Mouse (Mus musculus) cerebellum, adult 9-10 months (tissue): Measurements from ENCODE around the gene Hnrnpul1.
"Not testable (repeated sequence)": the region's sequence is repeated elsewhere in the genome, so short reads cannot be mapped to it uniquely, and the experiment has no call there.

Experiments
- DNase-seq: peaks from one replicate; pipeline ENCODE4 v3.0.0; 2022

Hnrnpul1 gene

GRCm38 (mm10) chr7:25754738-25755467, at the start of gene Hnrnpul1:
Gene Hnrnpul1, minus strand, starts transcription at chr7:25754757.
- DNase-seq = peak; percentile 100

- no peak for DNase-seq
Measured at GRCm38 (mm10) chr7:25803460-25803859, 48.9 kb upstream of the Hnrnpul1 start.

GRCm38 (mm10) chr7:25802241-25803125, 47.9 kb upstream of the Hnrnpul1 start:
- no peak for DNase-seq

GRCm38 (mm10) chr7:25801031-25801430, 46.5 kb upstream of the Hnrnpul1 start:
- no peak for DNase-seq

- DNase-seq = no peak
Measured at GRCm38 (mm10) chr7:25799369-25799768, 44.8 kb upstream of the Hnrnpul1 start.

- DNase-seq = no peak
Measured at GRCm38 (mm10) chr7:25798540-25798939, 44.0 kb upstream of the Hnrnpul1 start.

GRCm38 (mm10) chr7:25794775-25795174, 40.2 kb upstream of the Hnrnpul1 start:
- DNase-seq = no peak

GRCm38 (mm10) chr7:25793679-25794078, 39.1 kb upstream of the Hnrnpul1 start:
- no peak for DNase-seq

GRCm38 (mm10) chr7:25792966-25793365, 38.4 kb upstream of the Hnrnpul1 start:
- not testable (repeated sequence) for DNase-seq

- DNase-seq = no peak
Measured at GRCm38 (mm10) chr7:25790615-25791014, 36.1 kb upstream of the Hnrnpul1 start.

GRCm38 (mm10) chr7:25789129-25789440, 34.5 kb upstream of the Hnrnpul1 start:
- no peak for DNase-seq

GRCm38 (mm10) chr7:25788220-25789128, 33.9 kb upstream of the Hnrnpul1 start, which contains the start of gene Axl:
Gene Axl, minus strand, starts transcription at chr7:25788705.
- DNase-seq = peak; percentile 6

- DNase-seq = no peak
Measured at GRCm38 (mm10) chr7:25787456-25788219, 33.1 kb upstream of the Hnrnpul1 start.

- no peak for DNase-seq
Measured at GRCm38 (mm10) chr7:25786974-25787373, 32.4 kb upstream of the Hnrnpul1 start.

- no peak for DNase-seq
Measured at GRCm38 (mm10) chr7:25785752-25786151, 31.2 kb upstream of the Hnrnpul1 start.

GRCm38 (mm10) chr7:25784808-25785207, 30.3 kb upstream of the Hnrnpul1 start:
- DNase-seq = no peak

GRCm38 (mm10) chr7:25783746-25784145, 29.2 kb upstream of the Hnrnpul1 start:
- DNase-seq = no peak

- no peak for DNase-seq
Measured at GRCm38 (mm10) chr7:25782744-25783143, 28.2 kb upstream of the Hnrnpul1 start.

GRCm38 (mm10) chr7:25781937-25782610, 27.5 kb upstream of the Hnrnpul1 start:
- no peak for DNase-seq

- no peak for DNase-seq
Measured at GRCm38 (mm10) chr7:25781321-25781936, 26.9 kb upstream of the Hnrnpul1 start.

- no peak for DNase-seq
Measured at GRCm38 (mm10) chr7:25780753-25781152, 26.2 kb upstream of the Hnrnpul1 start.
